Mouse (Mus musculus): Measurements from ENCODE around the gene Mrps35.
A peak's percentile ranks its signal among the peaks of the same experiment; 100 is the strongest.

Mrps35 gene

GRCm38 (mm10) chr6:147042291-147043290 is at the start of gene Mrps35:
Gene Mrps35, plus strand, starts transcription at chr6:147042764.
- peak; percentile 41; the same call in 1 of the 2 replicates for TF ChIP-seq GATA4 (IDR thresholded peaks at IDR 0.05; ENCODE audit: insufficient replicate concordance, low read length)

- no peak for TF ChIP-seq GATA4 (IDR thresholded peaks at IDR 0.05; ENCODE audit: insufficient replicate concordance, low read length)
These were observed 48.3 kb upstream of the Mrps35 start for GRCm38 (mm10) chr6:146994236-146994635.

DNA sequence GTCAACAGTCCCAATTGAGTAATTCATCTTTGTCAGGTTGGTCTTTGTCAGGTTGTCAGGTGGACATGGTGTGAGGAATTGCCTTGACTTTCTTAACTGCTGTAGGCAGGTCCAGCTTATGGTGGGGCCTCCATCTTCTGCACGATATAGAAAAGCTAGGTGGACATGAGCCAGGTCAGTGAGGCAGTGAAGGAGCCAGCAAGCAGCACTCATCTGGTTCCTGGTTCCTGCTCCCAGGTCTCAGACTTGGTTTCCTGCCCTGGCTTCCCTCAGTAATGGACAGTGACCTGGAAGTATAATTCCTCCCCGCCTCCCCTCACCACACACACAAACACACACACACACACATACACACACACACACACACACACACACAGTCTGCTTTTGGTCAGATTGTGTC is 47.2 kb upstream of the Mrps35 start:
- TF ChIP-seq GATA4 (IDR thresholded peaks at IDR 0.05; ENCODE audit: insufficient replicate concordance, low read length) = no peak

DNA sequence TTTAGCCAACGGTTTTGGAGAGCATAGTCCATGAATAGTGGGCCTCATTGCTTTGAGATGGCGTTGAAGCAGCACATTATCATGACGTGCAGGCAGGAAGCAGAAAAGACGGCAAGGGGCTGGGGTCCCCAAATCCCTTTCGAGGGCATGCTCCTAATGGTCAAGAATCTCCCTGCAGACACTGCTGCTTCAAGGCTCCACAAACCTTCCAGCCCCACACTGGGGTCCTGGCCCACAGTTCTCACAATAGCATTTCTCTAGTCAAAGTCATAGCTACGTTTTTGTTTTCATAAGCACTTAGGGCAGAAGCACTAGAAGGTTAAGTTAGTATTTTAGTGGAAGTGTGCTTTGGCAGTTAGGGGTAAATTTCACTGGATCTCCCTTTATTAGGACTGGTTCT is 46.7 kb upstream of the Mrps35 start:
- no peak for TF ChIP-seq GATA4 (IDR thresholded peaks at IDR 0.05; ENCODE audit: insufficient replicate concordance, low read length)

DNA sequence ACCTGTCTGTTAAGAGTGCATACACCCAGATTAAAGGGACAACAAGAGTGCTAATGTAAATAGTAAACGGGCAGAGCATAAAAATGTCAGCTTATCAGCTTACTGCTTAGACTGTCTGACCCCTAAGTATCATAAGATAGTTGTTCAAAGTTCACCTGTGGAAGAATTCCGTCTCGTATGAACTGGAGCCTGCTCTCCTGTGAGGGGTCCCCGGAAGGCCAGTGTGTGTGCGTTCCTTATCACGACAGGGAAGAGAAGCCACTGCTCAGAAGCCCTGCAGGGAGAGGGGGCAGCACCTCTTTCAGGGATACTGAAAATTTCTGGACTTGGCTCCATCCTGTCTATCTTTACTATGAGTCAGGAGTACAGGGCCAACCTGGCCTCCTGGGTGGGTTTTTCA is 45.6 kb upstream of the Mrps35 start:
- TF ChIP-seq GATA4 (IDR thresholded peaks at IDR 0.05; ENCODE audit: insufficient replicate concordance, low read length) = no peak

DNA sequence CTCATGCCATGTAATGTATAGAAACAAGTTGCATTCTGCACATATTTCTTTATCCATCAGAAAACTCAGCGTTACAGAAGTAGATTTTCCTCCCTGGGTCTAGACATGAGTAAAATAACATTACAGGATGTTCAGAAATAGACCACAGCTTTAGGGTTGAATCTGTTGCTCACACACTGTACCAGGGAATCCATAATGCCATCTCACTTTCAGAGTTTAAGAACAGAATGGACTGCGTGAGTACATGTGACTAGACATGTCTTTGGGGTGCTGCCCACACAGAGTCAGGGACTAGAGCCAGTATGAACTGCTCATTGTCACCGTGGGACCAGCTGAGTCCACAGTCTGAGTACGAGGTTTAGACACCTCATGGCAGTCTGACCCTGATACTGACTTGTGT is 43.9 kb upstream of the Mrps35 start:
- TF ChIP-seq GATA4 (IDR thresholded peaks at IDR 0.05; ENCODE audit: insufficient replicate concordance, low read length) = no peak

DNA sequence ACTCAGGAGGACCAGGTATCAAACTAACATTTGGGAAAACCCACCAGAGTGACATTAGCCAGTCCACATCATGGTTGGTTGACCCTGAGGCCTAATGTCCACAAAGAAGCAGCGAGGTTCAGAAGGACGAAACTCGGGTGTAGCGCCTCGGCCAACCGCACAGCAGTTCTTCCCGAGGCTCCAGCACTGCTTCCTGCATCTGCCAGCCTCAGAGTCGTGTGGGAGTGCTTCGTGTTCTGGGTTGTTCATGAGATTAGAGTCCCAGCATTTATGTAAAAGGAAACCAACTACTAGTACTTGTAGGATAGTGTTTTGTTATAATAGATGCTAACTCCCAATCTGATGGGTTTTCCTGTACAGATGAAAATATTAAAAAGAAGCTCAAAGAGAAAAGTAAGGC is 43.3 kb upstream of the Mrps35 start:
- TF ChIP-seq GATA4 (IDR thresholded peaks at IDR 0.05; ENCODE audit: insufficient replicate concordance, low read length) = no peak

DNA sequence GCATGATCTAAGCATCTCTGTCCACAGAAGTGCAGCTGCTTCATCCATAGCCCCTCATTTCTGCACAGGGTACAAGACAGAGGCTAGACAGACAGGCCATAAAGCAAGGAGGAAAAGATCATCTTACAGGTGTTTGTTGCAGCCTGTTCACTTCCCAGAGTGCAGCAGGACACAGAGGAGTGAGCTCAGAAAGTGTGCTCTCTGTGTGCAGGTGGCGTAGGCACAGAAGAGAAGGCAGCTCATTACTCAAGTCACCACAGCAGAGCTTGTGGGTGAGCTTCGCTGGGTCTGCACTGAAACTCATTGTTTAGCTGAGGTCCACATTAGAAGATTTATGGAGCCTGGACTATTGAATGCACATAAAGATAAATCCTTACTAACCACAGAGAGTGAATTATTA is 42.8 kb upstream of the Mrps35 start:
- no peak for TF ChIP-seq GATA4 (IDR thresholded peaks at IDR 0.05; ENCODE audit: insufficient replicate concordance, low read length)

- TF ChIP-seq GATA4 (IDR thresholded peaks at IDR 0.05; ENCODE audit: insufficient replicate concordance, low read length) = no peak
These were observed 34.4 kb upstream of the Mrps35 start for GRCm38 (mm10) chr6:147008148-147008547.

DNA sequence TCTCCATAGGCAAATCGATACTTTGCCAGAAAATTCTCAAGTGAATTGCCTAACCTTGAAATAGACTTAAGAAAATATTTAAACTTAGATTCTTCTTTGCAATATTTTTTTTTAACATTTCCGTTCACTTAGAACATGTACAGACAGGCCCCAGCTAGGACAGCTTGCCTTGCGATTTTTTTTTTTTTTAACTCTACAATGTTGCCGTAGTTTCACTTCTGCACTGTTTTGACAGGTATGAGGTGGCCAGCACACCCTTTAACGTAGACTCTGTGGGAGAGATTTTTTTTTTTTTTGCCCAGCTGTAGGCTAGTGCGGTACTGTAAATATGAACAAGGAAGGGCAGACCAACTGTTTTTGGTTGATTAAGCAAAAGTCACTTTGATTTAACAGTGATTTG is 32.2 kb upstream of the Mrps35 start:
- TF ChIP-seq GATA4 (IDR thresholded peaks at IDR 0.05; ENCODE audit: insufficient replicate concordance, low read length) = no peak

DNA sequence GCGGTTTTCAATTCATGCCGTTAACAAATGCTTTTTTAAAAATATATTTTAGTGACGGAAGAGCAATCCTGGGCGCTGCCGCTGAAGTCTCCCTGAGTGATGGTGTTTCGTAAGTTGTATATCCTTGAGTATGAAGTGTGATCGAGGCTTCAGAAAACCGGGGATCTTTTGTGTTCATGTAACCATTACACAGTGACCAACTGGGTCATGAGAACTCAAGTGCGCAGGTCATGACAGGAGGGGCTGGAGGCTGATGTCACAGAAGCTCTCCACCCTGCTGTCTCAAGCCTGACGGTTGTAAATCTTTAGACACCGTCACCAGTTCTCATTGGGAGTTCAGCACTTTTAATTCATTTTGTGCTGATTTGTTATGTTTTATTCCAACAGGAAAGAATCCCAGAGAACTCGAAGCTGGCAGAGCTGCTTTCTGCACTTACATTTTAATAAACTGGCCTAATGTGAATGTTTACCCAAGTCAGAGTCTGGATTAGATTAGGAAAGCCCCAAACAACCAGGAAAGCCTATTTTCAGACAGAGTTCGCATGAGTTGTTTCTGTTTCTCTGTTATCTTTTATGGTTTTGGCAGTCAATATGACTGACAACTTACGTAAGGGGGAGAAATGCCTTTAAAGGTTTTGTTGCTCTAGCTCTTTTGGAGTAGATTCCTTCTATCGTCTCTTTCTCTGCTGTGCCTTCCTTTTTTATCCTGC is 31.6 kb upstream of the Mrps35 start:
- TF ChIP-seq GATA4 (IDR thresholded peaks at IDR 0.05; ENCODE audit: insufficient replicate concordance, low read length) = peak; percentile 38; the same call in 1 of the 2 replicates

DNA sequence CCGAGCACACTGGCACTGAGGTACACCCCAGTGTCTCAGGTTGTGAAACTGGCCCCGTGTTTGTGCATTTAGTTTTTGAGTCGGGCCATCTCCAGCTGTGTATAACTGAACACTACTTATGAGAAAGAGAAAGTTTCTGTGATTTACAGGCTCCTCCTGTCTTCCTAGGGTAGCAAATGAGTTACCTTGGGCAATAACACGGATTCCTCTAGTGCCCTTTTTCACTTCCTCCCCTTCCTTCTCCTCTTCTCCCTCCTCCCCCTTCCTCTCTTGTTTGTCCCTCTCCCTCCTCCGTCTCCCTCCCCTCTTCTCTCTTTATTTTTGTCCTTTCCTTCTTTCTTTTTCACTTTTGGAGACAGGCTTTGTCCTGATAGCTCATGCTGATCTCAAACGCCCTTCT is 31.0 kb upstream of the Mrps35 start:
- no peak for TF ChIP-seq GATA4 (IDR thresholded peaks at IDR 0.05; ENCODE audit: insufficient replicate concordance, low read length)

DNA sequence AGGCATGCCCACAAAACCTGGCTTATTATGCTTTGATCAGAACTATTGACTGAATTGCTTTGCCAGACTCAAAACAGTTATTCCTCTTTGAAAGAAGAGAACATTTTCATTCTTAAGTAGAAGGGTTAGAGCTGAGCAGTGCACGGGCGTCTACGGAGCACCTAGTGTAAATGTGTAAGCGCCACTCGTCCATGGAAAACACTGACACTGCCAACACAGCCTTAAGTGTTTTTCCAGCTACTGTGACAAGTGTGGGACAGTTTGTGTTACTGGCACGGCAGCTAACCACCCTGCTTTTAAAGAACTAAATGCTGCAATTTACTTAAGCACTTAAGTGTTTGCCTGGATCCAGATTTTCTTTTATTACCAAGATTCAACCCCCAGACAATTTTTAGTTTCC is 30.6 kb upstream of the Mrps35 start:
- no peak for TF ChIP-seq GATA4 (IDR thresholded peaks at IDR 0.05; ENCODE audit: insufficient replicate concordance, low read length)

GRCm38 (mm10) chr6:147013546-147013945 is 29.0 kb upstream of the Mrps35 start:
- no peak for TF ChIP-seq GATA4 (IDR thresholded peaks at IDR 0.05; ENCODE audit: insufficient replicate concordance, low read length)

GRCm38 (mm10) chr6:147017906-147018305 is 24.7 kb upstream of the Mrps35 start:
- TF ChIP-seq GATA4 (IDR thresholded peaks at IDR 0.05; ENCODE audit: insufficient replicate concordance, low read length) = no peak

GRCm38 (mm10) chr6:147018364-147018763 is 24.2 kb upstream of the Mrps35 start:
- no peak for TF ChIP-seq GATA4 (IDR thresholded peaks at IDR 0.05; ENCODE audit: insufficient replicate concordance, low read length)

Measured in liver, adult (tissue).